Mouse (Mus musculus) thymus, adult 2 months (tissue): ENCODE data around the gene Tex22.

Experiments
- CTCF ChIP-seq: fragments of 200-500 bp; IDR thresholded peaks from 2 replicates; pipeline ENCODE4 v1.5.1; 2012; ENCODE audit warnings: mild to moderate bottlenecking, control low read depth, low read length, moderate library complexity, borderline replicate concordance; ENCODE audit not compliant: control insufficient read depth, poor library complexity, insufficient read depth; ENCODE audit errors: extremely low read depth
- POLR2A ChIP-seq: fragments of 200-500 bp; IDR thresholded peaks from 2 replicates; pipeline ENCODE4 v1.6.1; 2012; ENCODE audit warnings: mild to moderate bottlenecking, low read length, control low read depth, moderate library complexity; ENCODE audit not compliant: control insufficient read depth, poor library complexity, insufficient read depth; ENCODE audit errors: extremely low read depth

DNA sequence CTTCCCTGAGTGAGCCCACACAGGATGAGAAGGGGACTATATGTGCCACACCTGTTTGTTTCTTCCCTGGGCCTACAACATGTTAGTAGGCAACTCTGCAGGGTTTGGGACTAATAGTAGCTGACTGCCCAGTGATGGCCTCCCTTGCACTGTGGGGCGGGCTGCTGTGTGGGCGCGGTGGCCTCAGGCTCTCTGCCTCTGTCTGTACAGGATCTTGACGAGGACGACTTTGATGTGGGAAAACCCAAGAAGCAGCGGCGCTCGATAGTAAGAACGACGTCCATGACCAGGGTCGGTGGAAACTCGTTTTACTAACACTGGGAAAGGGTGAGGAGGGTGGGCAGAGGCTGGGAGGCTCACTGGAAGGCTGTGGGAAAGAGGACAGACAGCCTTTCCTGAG is 23.6 kb upstream of the Tex22 start:
- TF ChIP-seq CTCF (no peak), POLR2A (no peak)
